Mouse (Mus musculus) erythroblast, embryonic 14.5 days (primary cell): ENCODE results near the gene Col24a1.

ENCODE experiments used
- GATA1 ChIP-seq: IDR thresholded peaks from 2 replicates; pipeline ENCODE4 v1.6.1; 2012; ENCODE audit warnings: low read length, inconsistent platforms, mixed read lengths
- TAL1 ChIP-seq: IDR thresholded peaks from 3 replicates; pipeline ENCODE4 v1.6.1; 2012; ENCODE audit warnings: low read length, inconsistent platforms, mixed read lengths

GRCm38 (mm10) chr3:145412137-145412536 lies 119.9 kb downstream of the Col24a1 start:
- no peak for TF ChIP-seq GATA1
- no peak for TF ChIP-seq TAL1
